Comparison of ENCODE assay signal across 14 mouse cellular contexts in genomic region chr12:98703961-98704360, GRCm38 (mm10).
"Had no signal": no experiment of that assay in that cellular context is flagged by ENCODE, and none has a peak within 500 bp of the region (broad histone marks: within the 10 kb centered on the region; RNA-seq: fewer than 3 reads in every experiment).

No protein-coding gene starts in this region.

- DNase-seq: kidney, adult 18-20 months; kidney, postnatal 25 days; left cerebral cortex, postnatal 4 days; lung, adult 2 months; lung, postnatal 36 days; midbrain, embryonic 14.5 days; retina, postnatal 1 day; thymus, adult 2 months; thymus, postnatal 25 days had no signal

- H3K9ac ChIP-seq: limb, embryonic 13.5 days; liver, embryonic 14.5 days; neural tube, embryonic 12.5 days; stomach, embryonic 15.5 days had no signal

- H3K27me3 ChIP-seq: limb, embryonic 13.5 days; neural tube, embryonic 12.5 days; stomach, embryonic 15.5 days had no signal

- H3K4me2 ChIP-seq: limb, embryonic 13.5 days; neural tube, embryonic 12.5 days; stomach, embryonic 15.5 days had no signal

- H3K9me3 ChIP-seq: limb, embryonic 13.5 days; neural tube, embryonic 12.5 days; stomach, embryonic 15.5 days had no signal

- H3K4me1 ChIP-seq: limb, embryonic 13.5 days; neural tube, embryonic 12.5 days; stomach, embryonic 15.5 days had no signal

- H3K4me3 ChIP-seq: limb, embryonic 13.5 days; neural tube, embryonic 12.5 days; stomach, embryonic 15.5 days had no signal

- ATAC-seq: lung, postnatal 0 days had no signal

- H3K27ac ChIP-seq: limb, embryonic 13.5 days; liver, embryonic 14.5 days; neural tube, embryonic 12.5 days; stomach, embryonic 15.5 days had no signal
